Mouse (Mus musculus): ENCODE data around the gene Rgs16. TPM values are rescaled to one million over a fixed set of nuclear protein-coding genes. Genes with fewer than 3 reads are reported as not detected.

The Rgs16 gene
- polyA plus RNA-seq, 1 experiment from 2014 or later: 0.34 TPM

DNA sequence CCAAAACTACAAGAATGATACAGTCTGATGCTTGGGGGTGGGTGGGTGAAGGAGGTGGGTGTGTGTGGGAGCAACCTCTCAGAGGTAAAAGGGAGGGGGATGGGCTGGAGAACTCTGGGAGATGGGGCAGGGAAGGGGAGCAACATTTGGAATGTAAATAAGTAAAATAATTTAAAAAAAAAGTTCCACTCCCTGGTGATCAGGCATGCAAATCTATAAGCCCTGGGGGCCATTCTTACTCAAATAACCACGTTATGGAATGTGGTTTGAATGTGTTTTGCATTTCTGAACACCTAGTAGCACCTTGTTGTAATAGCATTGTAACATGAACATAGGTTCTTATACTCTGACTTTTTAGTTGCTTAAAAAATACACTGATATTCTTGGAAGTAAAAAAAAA, 43.2 kb downstream of the Rgs16 start:
- no peaks in the 10 kb centered on the region for H3K9me3 ChIP-seq (ENCODE audit: low read depth, low read length)
- WGBS: 50% methylated on average over 1 of the region's 1 CpGs
- DNase-seq (no peak), ATAC-seq (ENCODE audit: insufficient read depth) (no peak)
- no peak for TF ChIP-seq CTCF (IDR thresholded peaks at IDR 0.05; ENCODE audit: low read depth)
- no peaks in the 10 kb centered on the region for H3K36me3 ChIP-seq (ENCODE audit: insufficient read depth)
- H3K4me3 ChIP-seq (ENCODE audit: low read depth, low read length): no peak overlapping the region
- no peak overlapping the region for H3K9ac ChIP-seq
- no peaks in the 10 kb centered on the region for H3K4me1 ChIP-seq (ENCODE audit: insufficient read depth)
- H3K27ac ChIP-seq (ENCODE audit: low read depth): no peak overlapping the region
- no peaks in the 10 kb centered on the region for H3K27me3 ChIP-seq (ENCODE audit: insufficient read depth, low read length)
- no peak overlapping the region for H3K4me2 ChIP-seq

DNA sequence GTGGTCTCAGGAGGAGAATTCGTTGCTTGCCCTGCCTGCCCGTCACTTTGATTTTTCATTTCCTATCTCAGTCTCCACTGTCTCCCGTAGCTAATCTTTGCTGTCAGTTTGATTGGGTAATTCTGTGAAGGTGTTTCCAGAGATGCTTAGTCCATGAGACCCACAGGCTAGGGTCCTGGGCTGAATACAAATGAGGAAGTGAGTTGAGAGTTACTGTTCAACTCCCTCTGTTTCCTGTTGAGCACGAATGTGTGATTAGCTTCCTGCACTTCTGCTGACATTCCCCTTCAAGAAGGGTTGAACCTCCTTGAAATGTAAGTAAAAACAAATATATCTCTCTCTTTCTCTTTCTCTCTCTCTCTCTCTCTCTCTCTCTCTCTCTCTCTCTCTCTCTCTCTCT, 45.5 kb downstream of the Rgs16 start:
- no peaks in the 10 kb centered on the region for H3K4me1 ChIP-seq (ENCODE audit: insufficient read depth)
- no peak for TF ChIP-seq CTCF (IDR thresholded peaks at IDR 0.05; ENCODE audit: low read depth)

GRCm38 (mm10) chr1:153790708-153791107, 50.6 kb downstream of the Rgs16 start:
- DNase-seq (no peak), ATAC-seq (ENCODE audit: insufficient read depth) (no peak)
- no peak overlapping the region for H3K4me3 ChIP-seq (ENCODE audit: low read depth, low read length)
- no peak overlapping the region for H3K4me2 ChIP-seq
- no peak for TF ChIP-seq CTCF (IDR thresholded peaks at IDR 0.05; ENCODE audit: low read depth)
- H3K4me1 ChIP-seq (ENCODE audit: insufficient read depth): no peaks in the 10 kb centered on the region
- H3K36me3 ChIP-seq (ENCODE audit: insufficient read depth): no peaks in the 10 kb centered on the region
- 39% methylated on average over 2 of the region's 2 CpGs for WGBS
- no peak overlapping the region for H3K9ac ChIP-seq
- H3K9me3 ChIP-seq (ENCODE audit: low read depth, low read length): no peaks in the 10 kb centered on the region
- H3K27me3 ChIP-seq (ENCODE audit: insufficient read depth, low read length): no peaks in the 10 kb centered on the region
- H3K27ac ChIP-seq (ENCODE audit: low read depth): no peak overlapping the region

More for the DNA sequence above, 45.5 kb downstream of the Rgs16 start:
- Histone ChIP-seq H3K4me2 (no peak overlapping the region), H3K4me3 (ENCODE audit: low read depth, low read length) (no peak overlapping the region), H3K9me3 (ENCODE audit: low read depth, low read length) (no peaks in the 10 kb centered on the region), H3K27ac (ENCODE audit: low read depth) (no peak overlapping the region), H3K36me3 (ENCODE audit: insufficient read depth) (no peaks in the 10 kb centered on the region), H3K27me3 (ENCODE audit: insufficient read depth, low read length) (no peaks in the 10 kb centered on the region), H3K9ac (no peak overlapping the region)
- no peak for ATAC-seq (ENCODE audit: insufficient read depth)
- WGBS: 46% methylated on average over 4 of the region's 4 CpGs
- no peak for DNase-seq

DNA sequence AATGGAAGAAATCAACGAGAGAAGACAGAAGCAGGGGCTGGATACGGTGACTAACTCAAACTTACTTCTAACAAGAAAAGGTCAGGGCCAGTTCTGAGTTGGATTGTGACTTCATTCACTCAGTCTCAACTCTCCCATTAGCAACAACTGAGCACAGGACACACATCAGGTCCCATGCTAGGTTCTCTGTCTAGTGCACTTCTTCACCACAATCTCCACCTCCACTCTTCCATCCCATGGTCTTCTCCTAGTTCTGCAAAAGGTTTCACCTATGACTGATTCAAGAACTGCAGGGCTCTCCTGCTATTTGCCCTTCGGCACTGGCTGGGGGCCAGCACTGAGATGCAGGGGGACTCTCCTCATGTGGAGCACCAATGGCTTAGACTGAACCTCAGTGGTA, 54.1 kb downstream of the Rgs16 start:
- no peaks in the 10 kb centered on the region for H3K4me1 ChIP-seq (ENCODE audit: insufficient read depth)
- ATAC-seq (ENCODE audit: insufficient read depth) (no peak), DNase-seq (no peak)
- no peak overlapping the region for H3K4me2 ChIP-seq
- TF ChIP-seq CTCF (IDR thresholded peaks at IDR 0.05; ENCODE audit: low read depth): no peak
- no peak overlapping the region for H3K4me3 ChIP-seq (ENCODE audit: low read depth, low read length)
- H3K9me3 ChIP-seq (ENCODE audit: low read depth, low read length): no peaks in the 10 kb centered on the region
- H3K9ac ChIP-seq: no peak overlapping the region
- H3K36me3 ChIP-seq (ENCODE audit: insufficient read depth): no peaks in the 10 kb centered on the region
- 76% methylated on average over 3 of the region's 3 CpGs for WGBS
- H3K27me3 ChIP-seq (ENCODE audit: insufficient read depth, low read length): no peaks in the 10 kb centered on the region
- H3K27ac ChIP-seq (ENCODE audit: low read depth): no peak overlapping the region

Other genes with a start within 250 kb of the Rgs16 start
- gene Npl, start 190.3 kb upstream of the Rgs16 start, polyA plus RNA-seq (2014; fragmentation: Nextera tagmentation; extraction: Ambion mirVana): 7.6 and 8.1 TPM in 2 replicates
- 0.14 and 0.20 TPM in 2 replicates for gene Rgs8, start 87.3 kb upstream of the Rgs16 start, polyA plus RNA-seq (2014; fragmentation: Nextera tagmentation; extraction: Ambion mirVana)
- 6.8 and 7.7 TPM in 2 replicates for gene Rnasel, start 9.1 kb downstream of the Rgs16 start, polyA plus RNA-seq (2014; fragmentation: Nextera tagmentation; extraction: Ambion mirVana)
- not detected in 2 replicates for gene Rgsl1, start 103.8 kb downstream of the Rgs16 start, polyA plus RNA-seq (2014; fragmentation: Nextera tagmentation; extraction: Ambion mirVana)
- 0.26 and 0.34 TPM in 2 replicates for gene Teddm1b, start 134.0 kb downstream of the Rgs16 start, polyA plus RNA-seq (2014; fragmentation: Nextera tagmentation; extraction: Ambion mirVana)
- not detected in 2 replicates for gene Teddm1a, start 151.4 kb downstream of the Rgs16 start, polyA plus RNA-seq (2014; fragmentation: Nextera tagmentation; extraction: Ambion mirVana)
- gene Glul, start 159.6 kb downstream of the Rgs16 start, polyA plus RNA-seq (2014; fragmentation: Nextera tagmentation; extraction: Ambion mirVana): 90.6 and 97.0 TPM in 2 replicates
- gene Teddm2, start 159.9 kb downstream of the Rgs16 start, polyA plus RNA-seq (2014; fragmentation: Nextera tagmentation; extraction: Ambion mirVana): 0.36 and 0.58 TPM in 2 replicates